Mouse (Mus musculus): ENCODE measurements around the gene Rims1. TPM values are rescaled to one million over a fixed set of nuclear protein-coding genes. Genes with fewer than 3 reads are reported as not detected.

The Rims1 gene
- polyA plus RNA-seq, 1 experiment from 2014 or later = 1.9 TPM

DNA sequence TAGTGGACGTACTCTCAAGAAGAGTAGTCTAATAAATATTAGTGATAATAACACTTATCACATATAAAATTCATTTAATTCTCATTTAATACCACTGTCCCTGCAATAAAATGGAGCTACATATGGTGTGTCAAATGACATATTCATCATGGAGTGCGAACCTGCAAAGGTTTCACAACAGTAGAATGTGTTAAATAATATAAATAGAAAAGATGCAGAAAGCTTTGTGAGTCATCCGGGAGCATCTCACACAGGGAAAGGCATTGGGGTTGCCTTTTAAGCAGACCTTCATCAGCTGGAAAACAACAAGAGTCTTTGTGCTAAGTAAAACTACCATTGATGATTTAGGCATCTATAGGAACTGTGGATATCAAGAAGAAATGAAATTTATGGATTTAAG is 220.2 kb downstream of the Rims1 start:
- no peaks in the 10 kb centered on the region for H3K27me3 ChIP-seq
- no peak for ATAC-seq (replicated peaks; ENCODE audit: insufficient number of reproducible peaks, insufficient read depth, low FRiP score, low read depth)
- H3K9me3 ChIP-seq (replicated peaks) = no peaks in the 10 kb centered on the region
- H3K4me2 ChIP-seq = no peak overlapping the region
- no peak overlapping the region for H3K4me3 ChIP-seq
- 76% methylated on average over 3 of the region's 3 CpGs for WGBS
- no peaks in the 10 kb centered on the region for H3K36me3 ChIP-seq
- 0 out of 2 replicates have a peak, but pooled peaks cover 2% of the 10 kb centered on the region for H3K4me1 ChIP-seq (replicated peaks)
- no peak overlapping the region for H3K27ac ChIP-seq
- no peak overlapping the region for H3K9ac ChIP-seq

DNA sequence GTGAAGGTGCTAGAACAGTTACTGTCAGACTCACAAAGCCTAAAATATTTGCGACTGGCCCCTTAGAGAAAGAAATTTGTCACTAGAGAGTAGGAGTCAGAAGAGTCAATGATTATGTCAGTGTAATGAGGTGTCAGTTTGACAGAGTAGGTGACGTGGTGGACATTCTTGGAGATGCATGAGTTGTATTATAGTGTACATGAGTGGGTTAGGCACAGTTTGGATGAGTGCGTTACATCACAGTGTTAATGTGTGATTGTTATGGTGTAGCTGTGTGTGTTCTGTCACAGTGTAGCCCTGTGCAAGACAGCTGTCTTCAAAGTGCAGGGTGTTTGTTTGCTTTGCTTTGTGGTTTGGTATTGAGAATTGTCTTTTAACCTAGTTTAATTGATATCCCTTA is 226.3 kb downstream of the Rims1 start:
- 46% methylated on average over 3 of the region's 3 CpGs for WGBS
- no peak overlapping the region for H3K27ac ChIP-seq
- H3K9me3 ChIP-seq (replicated peaks) = no peaks in the 10 kb centered on the region
- ATAC-seq (replicated peaks; ENCODE audit: insufficient number of reproducible peaks, insufficient read depth, low FRiP score, low read depth) = peak; percentile 55; the same call in 1 of the 2 replicates
- no peak overlapping the region for H3K4me3 ChIP-seq
- H3K36me3 ChIP-seq = no peaks in the 10 kb centered on the region
- no peak overlapping the region for H3K4me2 ChIP-seq
- no peak overlapping the region for H3K9ac ChIP-seq
- H3K4me1 ChIP-seq (replicated peaks) = 0 out of 2 replicates have a peak, but pooled peaks cover 2% of the 10 kb centered on the region
- no peaks in the 10 kb centered on the region for H3K27me3 ChIP-seq

- Histone ChIP-seq H3K4me2 (no peak overlapping the region), H3K9me3 (replicated peaks) (no peaks in the 10 kb centered on the region), H3K4me3 (no peak overlapping the region), H3K27ac (no peak overlapping the region), H3K36me3 (no peaks in the 10 kb centered on the region), H3K9ac (no peak overlapping the region), H3K4me1 (replicated peaks) (no peaks in the 10 kb centered on the region), H3K27me3 (no peaks in the 10 kb centered on the region)
- 80% methylated on average over 1 of the region's 1 CpGs for WGBS
- ATAC-seq (replicated peaks; ENCODE audit: insufficient number of reproducible peaks, insufficient read depth, low FRiP score, low read depth) = no peak
Measured at GRCm38 (mm10) chr1:22572720-22573119, 233.1 kb downstream of the Rims1 start.

GRCm38 (mm10) chr1:22546273-22546672 is 259.5 kb downstream of the Rims1 start:
- Histone ChIP-seq H3K9ac (no peak overlapping the region), H3K27me3 (no peaks in the 10 kb centered on the region), H3K4me3 (no peak overlapping the region), H3K9me3 (replicated peaks) (no peaks in the 10 kb centered on the region), H3K4me1 (replicated peaks) (no peaks in the 10 kb centered on the region), H3K27ac (no peak overlapping the region), H3K36me3 (no peaks in the 10 kb centered on the region), H3K4me2 (no peak overlapping the region)
- WGBS = 93% methylated on average over 1 of the region's 1 CpGs
- no peak for ATAC-seq (replicated peaks; ENCODE audit: insufficient number of reproducible peaks, insufficient read depth, low FRiP score, low read depth)

- Histone ChIP-seq H3K27me3 (peaks cover 34% of the 10 kb centered on the region), H3K4me1 (replicated peaks) (peaks cover 9% of the 10 kb centered on the region), H3K4me3 (no peak overlapping the region), H3K9me3 (replicated peaks) (no peaks in the 10 kb centered on the region), H3K36me3 (no peaks in the 10 kb centered on the region), H3K27ac (no peak overlapping the region), H3K4me2 (no peak overlapping the region), H3K9ac (no peak overlapping the region)
- 64% methylated on average over 7 of the region's 7 CpGs for WGBS
- ATAC-seq (replicated peaks; ENCODE audit: insufficient number of reproducible peaks, insufficient read depth, low FRiP score, low read depth) = no peak
Measured at GRCm38 (mm10) chr1:22538129-22538528, 267.7 kb downstream of the Rims1 start.

DNA sequence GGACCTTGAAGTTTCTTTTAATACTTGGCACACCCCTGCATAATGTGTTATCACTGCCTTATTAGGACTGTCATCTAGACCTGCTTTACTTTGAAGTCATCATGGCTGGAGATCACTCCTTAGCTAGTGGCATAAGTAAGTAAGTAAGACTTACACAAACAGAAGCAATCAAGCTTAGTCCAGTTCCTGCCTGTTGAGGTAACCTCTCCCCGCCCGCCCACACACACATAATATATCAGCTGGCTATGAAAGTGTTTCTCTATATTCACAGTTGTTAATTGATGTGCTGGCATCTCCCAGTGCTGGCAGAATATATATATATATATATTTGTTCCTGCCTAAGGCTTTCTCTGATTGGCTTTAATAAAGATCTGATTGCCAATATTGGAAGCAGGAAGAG is 269.0 kb downstream of the Rims1 start:
- Histone ChIP-seq H3K4me2 (no peak overlapping the region), H3K36me3 (no peaks in the 10 kb centered on the region), H3K27ac (no peak overlapping the region), H3K9me3 (replicated peaks) (no peaks in the 10 kb centered on the region), H3K4me1 (replicated peaks) (peaks cover 12% of the 10 kb centered on the region), H3K27me3 (peaks cover 43% of the 10 kb centered on the region), H3K4me3 (no peak overlapping the region), H3K9ac (no peak overlapping the region)
- 76% methylated on average over 2 of the region's 2 CpGs for WGBS
- ATAC-seq (replicated peaks; ENCODE audit: insufficient number of reproducible peaks, insufficient read depth, low FRiP score, low read depth) = no peak

- ATAC-seq (replicated peaks; ENCODE audit: insufficient number of reproducible peaks, insufficient read depth, low FRiP score, low read depth) = no peak
- 41% methylated on average over 4 of the region's 4 CpGs for WGBS
- H3K36me3 ChIP-seq = no peaks in the 10 kb centered on the region
- H3K4me2 ChIP-seq = no peak overlapping the region
- no peak overlapping the region for H3K9ac ChIP-seq
- no peak overlapping the region for H3K4me3 ChIP-seq
- H3K9me3 ChIP-seq (replicated peaks) = no peaks in the 10 kb centered on the region
- H3K27ac ChIP-seq = no peak overlapping the region
- H3K4me1 ChIP-seq (replicated peaks) = peaks cover 12% of the 10 kb centered on the region
- H3K27me3 ChIP-seq = peaks cover 48% of the 10 kb centered on the region
Measured at GRCm38 (mm10) chr1:22535049-22535448, 270.7 kb downstream of the Rims1 start.

DNA sequence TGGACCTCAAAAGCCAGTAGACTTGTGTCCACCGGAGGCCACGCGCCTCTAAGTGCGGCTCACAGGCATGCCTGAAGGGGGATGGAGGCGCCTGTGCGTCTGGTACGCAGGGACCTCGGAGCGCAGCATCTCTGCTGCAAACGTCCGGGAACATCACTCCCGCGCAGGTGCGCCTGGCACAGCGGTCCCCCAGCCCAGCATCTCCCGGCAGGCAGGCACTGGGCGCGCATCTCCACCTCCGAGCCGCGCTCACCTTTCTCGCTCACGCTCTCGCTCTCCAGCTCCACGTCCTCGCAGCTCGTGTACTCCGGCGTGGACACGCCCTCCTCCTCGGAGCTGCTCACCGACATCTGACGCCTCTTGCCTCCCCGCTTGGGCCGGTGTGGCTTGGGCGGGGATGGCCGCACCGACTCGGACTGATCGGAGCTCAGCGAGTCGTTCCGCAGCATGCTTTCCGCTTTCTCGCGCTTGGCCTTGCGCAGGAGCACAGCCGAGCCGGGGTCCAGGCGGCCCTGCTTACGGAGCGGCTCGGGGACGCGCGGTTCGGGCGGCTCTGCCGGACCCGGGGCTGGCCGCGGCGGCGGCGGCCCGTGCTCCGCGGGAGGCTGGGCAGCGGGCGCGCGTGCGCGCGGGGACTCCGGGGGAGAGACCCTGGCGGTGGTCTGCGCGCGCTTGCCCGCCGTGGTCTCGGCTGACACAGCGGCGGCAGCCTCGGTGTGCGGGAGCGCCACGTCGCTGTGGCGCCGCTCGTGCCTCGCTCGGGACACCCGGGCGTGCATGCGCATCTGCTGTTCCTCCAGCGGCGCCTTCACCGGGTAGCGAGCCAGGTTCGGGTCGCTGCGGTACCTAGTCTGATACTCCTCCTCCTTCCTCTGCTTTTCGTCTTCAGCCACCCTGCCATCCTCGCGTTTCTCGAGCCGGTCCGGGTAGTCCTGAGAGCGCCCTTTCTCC is 272.4 kb downstream of the Rims1 start:
- peaks cover 48% of the 10 kb centered on the region for H3K27me3 ChIP-seq
- H3K4me1 ChIP-seq (replicated peaks) = peaks cover 12% of the 10 kb centered on the region
- no peaks in the 10 kb centered on the region for H3K36me3 ChIP-seq
- peak overlapping the region; percentile 99 for H3K4me2 ChIP-seq
- under 1% methylated on average over 112 of the region's 112 CpGs for WGBS
- peak; percentile 66 for ATAC-seq (replicated peaks; ENCODE audit: insufficient number of reproducible peaks, insufficient read depth, low FRiP score, low read depth)
- H3K4me3 ChIP-seq = peak overlapping the region; percentile 72
- H3K9ac ChIP-seq = peak overlapping the region; percentile 52
- no peaks in the 10 kb centered on the region for H3K9me3 ChIP-seq (replicated peaks)
- no peak overlapping the region for H3K27ac ChIP-seq

- no peak overlapping the region for H3K27ac ChIP-seq
- no peak overlapping the region for H3K9ac ChIP-seq
- H3K4me1 ChIP-seq (replicated peaks) = no peaks in the 10 kb centered on the region
- no peak overlapping the region for H3K4me2 ChIP-seq
- H3K4me3 ChIP-seq = no peak overlapping the region
- no peak for ATAC-seq (replicated peaks; ENCODE audit: insufficient number of reproducible peaks, insufficient read depth, low FRiP score, low read depth)
- H3K27me3 ChIP-seq = no peaks in the 10 kb centered on the region
- H3K9me3 ChIP-seq (replicated peaks) = no peaks in the 10 kb centered on the region
- whole genome bisulfite sequencing = 87% methylated on average over 4 of the region's 4 CpGs
- no peaks in the 10 kb centered on the region for H3K36me3 ChIP-seq
Measured at GRCm38 (mm10) chr1:22515103-22515502, 290.7 kb downstream of the Rims1 start.

DNA sequence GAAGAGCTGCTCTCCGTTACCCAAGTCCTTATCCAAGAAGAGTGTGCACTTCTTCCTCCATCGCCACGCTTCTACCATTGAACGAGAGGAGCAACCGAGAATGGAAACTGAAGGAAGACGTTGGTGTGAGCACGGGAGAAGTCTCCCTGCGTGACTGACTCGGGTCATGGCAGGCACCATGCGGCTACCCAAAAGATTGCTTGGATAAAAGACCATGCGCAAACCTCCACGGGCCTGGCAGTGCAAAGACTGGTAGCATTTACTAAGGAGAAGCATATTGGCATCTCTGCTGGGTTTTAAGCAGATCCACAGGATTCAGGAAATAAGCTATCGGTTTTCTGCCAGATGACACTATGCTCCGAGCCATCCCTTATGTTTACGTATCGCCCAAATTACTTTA is 293.4 kb downstream of the Rims1 start:
- H3K36me3 ChIP-seq = no peaks in the 10 kb centered on the region
- H3K27ac ChIP-seq = no peak overlapping the region
- no peak overlapping the region for H3K4me3 ChIP-seq
- H3K4me2 ChIP-seq = no peak overlapping the region
- 85% methylated on average over 16 of the region's 16 CpGs for WGBS
- H3K4me1 ChIP-seq (replicated peaks) = no peaks in the 10 kb centered on the region
- no peak overlapping the region for H3K9ac ChIP-seq
- ATAC-seq (replicated peaks; ENCODE audit: insufficient number of reproducible peaks, insufficient read depth, low FRiP score, low read depth) = no peak
- H3K27me3 ChIP-seq = no peaks in the 10 kb centered on the region
- no peaks in the 10 kb centered on the region for H3K9me3 ChIP-seq (replicated peaks)

DNA sequence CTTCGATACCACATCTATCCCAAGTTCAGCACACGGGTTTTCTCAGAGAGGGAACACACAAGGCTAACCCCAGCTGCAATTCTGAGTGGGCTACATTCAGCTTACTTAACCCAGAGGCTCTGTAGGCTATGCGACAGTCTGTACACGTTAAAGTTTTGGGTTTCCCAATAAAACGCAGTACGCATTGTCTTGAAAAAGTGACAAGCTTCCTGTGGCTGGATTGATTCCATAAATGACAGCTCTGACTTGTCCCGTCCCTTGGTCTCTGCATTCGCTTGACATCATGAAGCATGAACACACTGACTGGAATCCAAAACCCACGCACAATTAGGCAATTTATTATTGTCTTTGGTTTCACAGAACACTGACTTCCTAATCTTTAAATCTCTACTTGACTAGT is 294.2 kb downstream of the Rims1 start:
- no peak overlapping the region for H3K9ac ChIP-seq
- no peak overlapping the region for H3K4me3 ChIP-seq
- H3K9me3 ChIP-seq (replicated peaks) = no peaks in the 10 kb centered on the region
- ATAC-seq (replicated peaks; ENCODE audit: insufficient number of reproducible peaks, insufficient read depth, low FRiP score, low read depth) = no peak
- H3K4me2 ChIP-seq = no peak overlapping the region
- no peak overlapping the region for H3K27ac ChIP-seq
- H3K27me3 ChIP-seq = no peaks in the 10 kb centered on the region
- no peaks in the 10 kb centered on the region for H3K36me3 ChIP-seq
- H3K4me1 ChIP-seq (replicated peaks) = no peaks in the 10 kb centered on the region
- 82% methylated on average over 9 of the region's 9 CpGs for whole genome bisulfite sequencing
